Mouse (Mus musculus): ENCODE results near the gene Tuba1b.
A peak's percentile ranks its signal among the peaks of the same experiment; 100 is the strongest.
"Not testable (repeated sequence)": the region's sequence is repeated elsewhere in the genome, so short reads cannot be mapped to it uniquely, and the experiment has no call there.

Gene Tuba1b

GRCm38 (mm10) chr15:98934217-98934839, at the start of gene Tuba1b:
Gene Tuba1b, minus strand, starts transcription at chr15:98934565.
- peak; percentile 90 for DNase-seq (ENCODE audit: low read depth, low spot score)

- DNase-seq (ENCODE audit: low read depth, low spot score): no peak
Observed at GRCm38 (mm10) chr15:98983431-98984081, 49.2 kb upstream of the Tuba1b start.

GRCm38 (mm10) chr15:98982100-98982499, 47.7 kb upstream of the Tuba1b start:
- no peak for DNase-seq (ENCODE audit: low read depth, low spot score)

- DNase-seq (ENCODE audit: low read depth, low spot score): no peak
Observed at GRCm38 (mm10) chr15:98980012-98980614, 45.7 kb upstream of the Tuba1b start.

- DNase-seq (ENCODE audit: low read depth, low spot score): no peak
Observed at GRCm38 (mm10) chr15:98978409-98979172, 44.2 kb upstream of the Tuba1b start.

- DNase-seq (ENCODE audit: low read depth, low spot score): no peak
Observed at GRCm38 (mm10) chr15:98977759-98978408, 43.5 kb upstream of the Tuba1b start.

- no peak for DNase-seq (ENCODE audit: low read depth, low spot score)
Observed at GRCm38 (mm10) chr15:98976763-98977758, 42.7 kb upstream of the Tuba1b start.

- DNase-seq (ENCODE audit: low read depth, low spot score): no peak
Observed at GRCm38 (mm10) chr15:98973015-98973614, 38.8 kb upstream of the Tuba1b start.

- not testable (repeated sequence) for DNase-seq (ENCODE audit: low read depth, low spot score)
Observed at GRCm38 (mm10) chr15:98971576-98972320, 37.4 kb upstream of the Tuba1b start.

GRCm38 (mm10) chr15:98971111-98971510, 36.7 kb upstream of the Tuba1b start:
- no peak for DNase-seq (ENCODE audit: low read depth, low spot score)

- peak; percentile 35 for DNase-seq (ENCODE audit: low read depth, low spot score)
Observed at GRCm38 (mm10) chr15:98969372-98970101, 35.2 kb upstream of the Tuba1b start.

GRCm38 (mm10) chr15:98968701-98969371, 34.5 kb upstream of the Tuba1b start:
- no peak for DNase-seq (ENCODE audit: low read depth, low spot score)

GRCm38 (mm10) chr15:98959531-98959930, 25.2 kb upstream of the Tuba1b start:
- no peak for DNase-seq (ENCODE audit: low read depth, low spot score)

GRCm38 (mm10) chr15:98958901-98959420, 24.6 kb upstream of the Tuba1b start:
- DNase-seq (ENCODE audit: low read depth, low spot score): no peak

GRCm38 (mm10) chr15:98957475-98957874, 23.1 kb upstream of the Tuba1b start:
- DNase-seq (ENCODE audit: low read depth, low spot score): no peak

- DNase-seq (ENCODE audit: low read depth, low spot score): no peak
Observed at GRCm38 (mm10) chr15:98956000-98956399, 21.6 kb upstream of the Tuba1b start.

GRCm38 (mm10) chr15:98955324-98955723, 21.0 kb upstream of the Tuba1b start:
- DNase-seq (ENCODE audit: low read depth, low spot score): no peak
